Mouse (Mus musculus) cortical plate, adult 2 months (tissue): Measurements from ENCODE around the gene Ganab.
A peak's percentile ranks its signal among the peaks of the same experiment; 100 is the strongest.

Experiments
- CTCF ChIP-seq: fragments of 200-500 bp; IDR thresholded peaks from 2 replicates; pipeline ENCODE4 v1.5.1; 2011; ENCODE audit warnings: mild to moderate bottlenecking, control low read depth, low read length; ENCODE audit not compliant: insufficient read depth; ENCODE audit errors: extremely low read depth
- POLR2A ChIP-seq: fragments of 200-500 bp; IDR thresholded peaks from 2 replicates; pipeline ENCODE4 v1.6.1; 2011; ENCODE audit warnings: mild to moderate bottlenecking, low read length, control low read depth; ENCODE audit not compliant: insufficient read depth; ENCODE audit errors: extremely low read depth

GRCm38 (mm10) chr19:8920073-8920736 lies 22.3 kb downstream of the Ganab start, which contains the start of gene B3gat3:
- peak; percentile 93 for TF ChIP-seq POLR2A
- no peak for TF ChIP-seq CTCF
